Mouse (Mus musculus): ENCODE results near the gene Fstl5. TPM values are rescaled to one million over a fixed set of nuclear protein-coding genes. Genes with fewer than 3 reads are reported as not detected.

Gene Fstl5
- total and polyA plus RNA-seq, 3 experiments: not detected

- H3K79me2 ChIP-seq (replicated peaks; ENCODE audit: control insufficient read depth, extremely low read depth, insufficient read depth, poor library complexity, severe bottlenecking): no peaks in the 10 kb centered on the region
- H3K4me1 ChIP-seq (ENCODE audit: control insufficient read depth in 1 of 2, insufficient read depth in 2 of 2): no peaks in the 10 kb centered on the region
- H3K4me2 ChIP-seq (ENCODE audit: insufficient read depth, low read depth, poor library complexity, severe bottlenecking): no peak overlapping the region
- dilution Hi-C loops (cut with MboI; ENCODE audit: extremely low pct_ligation_motif_present, extremely low pct_unique_long_range_greater_than_20kb, low sequenced_read_pairs): no loop called here
- no peak overlapping the region for H3K4me3 ChIP-seq (replicated peaks in 1 of 3; ENCODE audit: low read depth in 2 of 3, low read length in 2 of 3, poor library complexity in 1 of 3)
- DNase-seq (ENCODE audit: extremely low read depth): no peak
- H3K36me3 ChIP-seq (replicated peaks in 1 of 2; ENCODE audit: control insufficient read depth in 1 of 2, insufficient read depth in 1 of 2, low read length in 1 of 2): no peaks in the 10 kb centered on the region
- H3K9ac ChIP-seq (ENCODE audit: insufficient read depth, low read depth): no peak overlapping the region
- H3K9me3 ChIP-seq (replicated peaks; ENCODE audit: low read length): peaks cover 13% of the 10 kb centered on the region
- H3K27me3 ChIP-seq (replicated peaks): no peaks in the 10 kb centered on the region
- in situ Hi-C loops (cut with MboI; ENCODE audit: low pct_ligation_motif_present, low pct_unique_long_range_greater_than_20kb, low sequenced_read_pairs): no loop called here
- H3K27ac ChIP-seq (ENCODE audit: insufficient read depth, low read depth): no peak overlapping the region
- TF ChIP-seq MAX (IDR thresholded peaks at IDR 0.05; ENCODE audit: low read length) (no peak), ZMIZ1 (IDR thresholded peaks at IDR 0.05; ENCODE audit: low read depth, low read length) (no peak), USF1 (IDR thresholded peaks at IDR 0.05; ENCODE audit: low read depth, low read length) (no peak), E2F4 (IDR thresholded peaks at IDR 0.05; ENCODE audit: insufficient replicate concordance, low read depth, low read length) (no peak), NRF1 (IDR thresholded peaks at IDR 0.05; ENCODE audit: low read depth, low read length) (no peak)
Observed at GRCm38 (mm10) chr3:76572478-76572877, 498.4 kb downstream of the Fstl5 start.

GRCm38 (mm10) chr3:76572920-76573541 lies 499.0 kb downstream of the Fstl5 start:
- Histone ChIP-seq H3K4me1 (ENCODE audit: control insufficient read depth in 1 of 2, insufficient read depth in 2 of 2) (no peaks in the 10 kb centered on the region), H3K27ac (ENCODE audit: insufficient read depth, low read depth) (no peak overlapping the region), H3K79me2 (replicated peaks; ENCODE audit: control insufficient read depth, extremely low read depth, insufficient read depth, poor library complexity, severe bottlenecking) (no peaks in the 10 kb centered on the region), H3K4me3 (replicated peaks in 1 of 3; ENCODE audit: low read depth in 2 of 3, low read length in 2 of 3, poor library complexity in 1 of 3) (no peak overlapping the region), H3K4me2 (ENCODE audit: insufficient read depth, low read depth, poor library complexity, severe bottlenecking) (no peak overlapping the region), H3K9ac (ENCODE audit: insufficient read depth, low read depth) (no peak overlapping the region), H3K36me3 (replicated peaks in 1 of 2; ENCODE audit: control insufficient read depth in 1 of 2, insufficient read depth in 1 of 2, low read length in 1 of 2) (no peaks in the 10 kb centered on the region), H3K9me3 (replicated peaks; ENCODE audit: low read length) (peaks cover 13% of the 10 kb centered on the region), H3K27me3 (replicated peaks) (no peaks in the 10 kb centered on the region)
- dilution Hi-C loops (cut with MboI; ENCODE audit: extremely low pct_ligation_motif_present, extremely low pct_unique_long_range_greater_than_20kb, low sequenced_read_pairs): no loop called here
- in situ Hi-C loops (cut with MboI; ENCODE audit: low pct_ligation_motif_present, low pct_unique_long_range_greater_than_20kb, low sequenced_read_pairs): no loop called here
- TF ChIP-seq CHD2 (IDR thresholded peaks at IDR 0.05; ENCODE audit: low read length) (no peak), E2F4 (IDR thresholded peaks at IDR 0.05; ENCODE audit: insufficient replicate concordance, low read depth, low read length) (no peak), POLR2A (IDR thresholded peaks at IDR 0.05; ENCODE audit: low read depth, low read length) (no peak)
- no peak for DNase-seq (ENCODE audit: extremely low read depth)

- no peaks in the 10 kb centered on the region for H3K27me3 ChIP-seq (replicated peaks)
- H3K4me2 ChIP-seq (ENCODE audit: insufficient read depth, low read depth, poor library complexity, severe bottlenecking): no peak overlapping the region
- H3K9me3 ChIP-seq (replicated peaks; ENCODE audit: low read length): peaks cover 20% of the 10 kb centered on the region
- TF ChIP-seq KAT2A (IDR thresholded peaks at IDR 0.05; ENCODE audit: insufficient replicate concordance, low read length): no peak
- TF ChIP-seq E2F4 (IDR thresholded peaks at IDR 0.05; ENCODE audit: insufficient replicate concordance, low read depth, low read length): no peak
- no peak for TF ChIP-seq NRF1 (IDR thresholded peaks at IDR 0.05; ENCODE audit: low read depth, low read length)
- no peak for TF ChIP-seq JUN (IDR thresholded peaks at IDR 0.05; ENCODE audit: insufficient read depth, low read depth, low read length)
- TF ChIP-seq ETS1 (conservative IDR thresholded peaks at IDR 0.05; ENCODE audit: low read depth, low read length): no peak
- TF ChIP-seq NELFE (IDR thresholded peaks at IDR 0.05; ENCODE audit: low read depth, low read length): no peak
- no peak for TF ChIP-seq CHD2 (IDR thresholded peaks at IDR 0.05; ENCODE audit: low read length)
- no peak for TF ChIP-seq MAFK (IDR thresholded peaks at IDR 0.05; ENCODE audit: insufficient replicate concordance, low read length)
- TF ChIP-seq CHD1 (IDR thresholded peaks at IDR 0.05; ENCODE audit: low read depth, low read length): no peak
- TF ChIP-seq RAD21 (IDR thresholded peaks at IDR 0.05; ENCODE audit: low read depth, low read length): no peak
- H3K27ac ChIP-seq (ENCODE audit: insufficient read depth, low read depth): no peak overlapping the region
- no peaks in the 10 kb centered on the region for H3K4me1 ChIP-seq (ENCODE audit: control insufficient read depth in 1 of 2, insufficient read depth in 2 of 2)
- H3K4me3 ChIP-seq (replicated peaks in 1 of 3; ENCODE audit: low read depth in 2 of 3, low read length in 2 of 3, poor library complexity in 1 of 3): no peak overlapping the region
- H3K9ac ChIP-seq (ENCODE audit: insufficient read depth, low read depth): no peak overlapping the region
- dilution Hi-C loops (cut with MboI; ENCODE audit: extremely low pct_ligation_motif_present, extremely low pct_unique_long_range_greater_than_20kb, low sequenced_read_pairs) (no loop called here), in situ Hi-C loops (cut with MboI; ENCODE audit: low pct_ligation_motif_present, low pct_unique_long_range_greater_than_20kb, low sequenced_read_pairs) (no loop called here)
- H3K79me2 ChIP-seq (replicated peaks; ENCODE audit: control insufficient read depth, extremely low read depth, insufficient read depth, poor library complexity, severe bottlenecking): no peaks in the 10 kb centered on the region
- no peaks in the 10 kb centered on the region for H3K36me3 ChIP-seq (replicated peaks in 1 of 2; ENCODE audit: control insufficient read depth in 1 of 2, insufficient read depth in 1 of 2, low read length in 1 of 2)
- no peak for DNase-seq (ENCODE audit: extremely low read depth)
Observed at GRCm38 (mm10) chr3:76593148-76593547, 519.1 kb downstream of the Fstl5 start.

Data from CH12.LX (cell line).